In genomic region chr4:26346443-26347106, GRCm38 (mm10) we compare ENCODE assay signal across 8 mouse cellular contexts. TPM values are rescaled to one million over a fixed set of nuclear protein-coding genes. Genes with fewer than 3 reads are reported as not detected.
DNase-seq lines count a peak whose midpoint lies in the region; ATAC-seq and TF ChIP-seq lines count a peak whose summit lies in the region.

TSS of gene Manea (minus strand) at chr4:26346891.

- peak; percentile 95 for ATAC-seq in forebrain, postnatal 0 days
- peak; percentile 99 for ATAC-seq in lung, embryonic 15.5 days (ENCODE audit: borderline replicate concordance, extremely low read depth, low FRiP score, low TSS enrichment)

- peaks cover 0 to 12% of the 10 kb centered on the region in 2 experiments; a peak in 2 of 4 replicates for H3K36me3 ChIP-seq in MEL (ENCODE audit: control insufficient read depth in 1 of 2, insufficient read depth in 2 of 2, low read length in 2 of 2)
- no peaks in the 10 kb centered on the region for H3K36me3 ChIP-seq in forebrain, postnatal 0 days (ENCODE audit: insufficient read depth)
- no peaks in the 10 kb centered on the region for H3K36me3 ChIP-seq in lung, embryonic 15.5 days

- TF ChIP-seq RAD21 in MEL (IDR thresholded peaks at IDR 0.05; ENCODE audit: low read depth, low read length): no peak

- H3K4me3 ChIP-seq in MEL (ENCODE audit: control insufficient read depth in 1 of 2, insufficient read depth in 1 of 2, low read depth in 2 of 2, low read length in 2 of 2): peak within 1 kb of the TSS; percentile 91 to 93
- peak within 1 kb of the TSS; percentile 81 for H3K4me3 ChIP-seq in cerebellum, adult 2 months (replicated peaks; ENCODE audit: insufficient read depth, low read depth, low read length)
- peak within 1 kb of the TSS; percentile 73 for H3K4me3 ChIP-seq in forebrain, postnatal 0 days (ENCODE audit: low read depth, low read length)
- H3K4me3 ChIP-seq in lung, embryonic 15.5 days: peak within 1 kb of the TSS; percentile 93

- TF ChIP-seq POLR2A in MEL (IDR thresholded peaks at IDR 0.05; ENCODE audit: control insufficient read depth in 1 of 2, insufficient read depth in 1 of 2, low read depth in 1 of 2, low read length in 2 of 2, poor library complexity in 1 of 2): peak; percentile 61 to 68; a peak in 3 of 4 replicates
- TF ChIP-seq POLR2A in cerebellum, adult 2 months (IDR thresholded peaks at IDR 0.05; ENCODE audit: borderline replicate concordance, insufficient read depth, low read length): peak; percentile 69; the same call in 1 of the 2 replicates

- no peaks in the 10 kb centered on the region for H3K9me3 ChIP-seq in MEL (replicated peaks; ENCODE audit: insufficient read depth, low read length)
- H3K9me3 ChIP-seq in forebrain, postnatal 0 days (ENCODE audit: low read length): no peaks in the 10 kb centered on the region
- H3K9me3 ChIP-seq in lung, embryonic 15.5 days: no peaks in the 10 kb centered on the region

- peaks cover 8% of the 10 kb centered on the region for H3K79me2 ChIP-seq in MEL (ENCODE audit: control insufficient read depth, insufficient read depth, low read length, poor library complexity)

- peak within 1 kb of the TSS; percentile 85 for H3K27ac ChIP-seq in MEL (ENCODE audit: control insufficient read depth, low read depth, low read length)
- H3K27ac ChIP-seq in cerebellum, adult 2 months (ENCODE audit: insufficient read depth, low read length): peak within 1 kb of the TSS; percentile 70
- peak within 1 kb of the TSS; percentile 75 for H3K27ac ChIP-seq in forebrain, postnatal 0 days (ENCODE audit: low read depth, low read length)
- peak within 1 kb of the TSS; percentile 90 for H3K27ac ChIP-seq in lung, embryonic 15.5 days

- H3K4me1 ChIP-seq in MEL (ENCODE audit: control insufficient read depth in 1 of 2, insufficient read depth in 2 of 2, low read length in 2 of 2): peaks cover 5 to 6% of the 10 kb centered on the region in 2 experiments; a peak in 3 of 4 replicates
- no peaks in the 10 kb centered on the region; the same call in 1 of the 2 replicates for H3K4me1 ChIP-seq in cerebellum, adult 2 months (ENCODE audit: control insufficient read depth, insufficient read depth, low read length)
- H3K4me1 ChIP-seq in forebrain, postnatal 0 days (ENCODE audit: insufficient read depth): no peaks in the 10 kb centered on the region
- H3K4me1 ChIP-seq in lung, embryonic 15.5 days: peaks cover 4% of the 10 kb centered on the region; the same call in 1 of the 2 replicates

- peak within 1 kb of the TSS; percentile 89 for H3K9ac ChIP-seq in MEL (ENCODE audit: control insufficient read depth, low read depth, low read length, poor library complexity, severe bottlenecking)
- peak within 1 kb of the TSS; percentile 76 for H3K9ac ChIP-seq in forebrain, postnatal 0 days
- peak within 1 kb of the TSS; percentile 82 for H3K9ac ChIP-seq in lung, embryonic 15.5 days

- WGBS in cerebellum, adult 2 months: under 1% methylated on average over 52 of the region's 52 CpGs
- 3% methylated on average over 52 of the region's 52 CpGs for WGBS in forebrain, postnatal 0 days
- WGBS in lung, embryonic 15.5 days: under 1% methylated on average over 52 of the region's 52 CpGs

- TF ChIP-seq EP300 in MEL (IDR thresholded peaks at IDR 0.05; ENCODE audit: low read depth in 1 of 2, low read length in 2 of 2): no peak

- no peak for TF ChIP-seq CTCF in MEL (IDR thresholded peaks at IDR 0.05 in 2 of 3, conservative IDR thresholded peaks at IDR 0.05 in 1 of 3; ENCODE audit: control insufficient read depth in 1 of 3, insufficient read depth in 1 of 3, low read depth in 2 of 3, low read length in 3 of 3, poor library complexity in 1 of 3, severe bottlenecking in 1 of 3)
- no peak for TF ChIP-seq CTCF in cerebellum, adult 2 months (IDR thresholded peaks at IDR 0.05; ENCODE audit: borderline replicate concordance, insufficient read depth, low read depth, low read length)
- TF ChIP-seq CTCF in forebrain, postnatal 0 days (IDR thresholded peaks at IDR 0.05; ENCODE audit: low read depth): peak; percentile 33

- H3K4me2 ChIP-seq in forebrain, postnatal 0 days (ENCODE audit: low read depth): peak within 1 kb of the TSS; percentile 49
- peak within 1 kb of the TSS; percentile 65 for H3K4me2 ChIP-seq in lung, embryonic 15.5 days

- peak; percentile 93 for DNase-seq in MEL (ENCODE audit: low read depth, low spot score)
- peak; percentile 90 to 92 for DNase-seq in cerebellum, adult 2 months
- DNase-seq in forebrain, postnatal 0 days: peak; percentile 82
- DNase-seq in heart, postnatal 4 days: peak; percentile 96
- DNase-seq in layer of hippocampus, adult 8-10 months (ENCODE audit: low spot score in 2 of 2): peak; percentile 79 to 82
- peak; percentile 87 for DNase-seq in ovary, adult 18-20 months (ENCODE audit: low spot score)
- DNase-seq in thymus, postnatal 0 days (ENCODE audit: low spot score): peak; percentile 91

- H3K27me3 ChIP-seq in MEL (ENCODE audit: control insufficient read depth in 1 of 2, insufficient read depth in 2 of 2, low read length in 2 of 2): no peaks in the 10 kb centered on the region
- H3K27me3 ChIP-seq in cerebellum, adult 2 months (ENCODE audit: control insufficient read depth, insufficient read depth, low read length): no peaks in the 10 kb centered on the region
- H3K27me3 ChIP-seq in forebrain, postnatal 0 days (ENCODE audit: insufficient read depth, low read length): no peaks in the 10 kb centered on the region
- no peaks in the 10 kb centered on the region for H3K27me3 ChIP-seq in lung, embryonic 15.5 days

TF ChIP-seq in MEL, 35 proteins besides CTCF, POLR2A, EP300 and RAD21:
- 0 out of 2 replicates have a peak, but pooled peaks have one; percentile 19 for TF ChIP-seq ETS1 (IDR thresholded peaks at IDR 0.05; ENCODE audit: low read depth, low read length)
- no peak; the same call in 1 of the 2 replicates for TF ChIP-seq MXI1 (IDR thresholded peaks at IDR 0.05; ENCODE audit: low read depth, low read length)
- peak; percentile 57 for TF ChIP-seq TBP (IDR thresholded peaks at IDR 0.05; ENCODE audit: low read depth, low read length)
- no peak for TF ChIP-seq TAL1 (IDR thresholded peaks at IDR 0.05; ENCODE audit: low read length)
- no peak for TF ChIP-seq SMC3 (IDR thresholded peaks at IDR 0.05; ENCODE audit: low read depth, low read length)
- peak; percentile 11 for TF ChIP-seq SIN3A (IDR thresholded peaks at IDR 0.05; ENCODE audit: low read length)
- TF ChIP-seq KAT2A (conservative IDR thresholded peaks at IDR 0.05; ENCODE audit: low read depth, low read length): no peak
- no peak for TF ChIP-seq CHD2 (IDR thresholded peaks at IDR 0.05; ENCODE audit: low read length)
- TF ChIP-seq ZC3H11A (IDR thresholded peaks at IDR 0.05; ENCODE audit: low read depth, low read length): no peak
- TF ChIP-seq MAZ (IDR thresholded peaks at IDR 0.05; ENCODE audit: low read depth, low read length): no peak
- no peak for TF ChIP-seq GATA1 (IDR thresholded peaks at IDR 0.05; ENCODE audit: low read depth, low read length)
- peak; percentile 53 for TF ChIP-seq NELFE (IDR thresholded peaks at IDR 0.05; ENCODE audit: low read depth, low read length)
- TF ChIP-seq ELF1 (IDR thresholded peaks at IDR 0.05; ENCODE audit: low read depth, low read length): 0 out of 2 replicates have a peak, but pooled peaks have one; percentile 23
- no peak for TF ChIP-seq MAX (IDR thresholded peaks at IDR 0.05; ENCODE audit: low read length)
- peak; percentile 68; the same call in 1 of the 2 replicates for TF ChIP-seq ZMIZ1 (IDR thresholded peaks at IDR 0.05; ENCODE audit: low read depth, low read length)
- TF ChIP-seq POLR2AphosphoS2 (IDR thresholded peaks at IDR 0.05; ENCODE audit: low read length): peak; percentile 31; the same call in 1 of the 2 replicates
- TF ChIP-seq HCFC1 (IDR thresholded peaks at IDR 0.05; ENCODE audit: low read depth, low read length): peak; percentile 56

RNA-seq across cellular contexts. Expression of gene Manea, which starts in this region (rescaled TPM):
- 7.3 and 7.8 TPM in 2 replicates for total RNA-seq in MEL (2012; rRNA removed)
- polyA plus RNA-seq in MEL (2012; ENCODE audit: insufficient read depth in 1 of 2, insufficient read length in 2 of 2, low read depth in 1 of 2, low replicate concordance in 2 of 2, missing spikeins in 1 of 2): 10 to 100 TPM in 1 of 2 experiments, 1 to 10 TPM in 1; 7.1 to 69.4 TPM
- polyA plus RNA-seq in cerebellum, adult 2 months (2012; rRNA removed): 15.6 and 16.5 TPM in 2 replicates
- 30.0 and 33.2 TPM in 2 replicates for total RNA-seq in forebrain, postnatal 0 days (2014; rRNA removed)
- 7.8 and 11.3 TPM in 2 replicates for polyA plus RNA-seq in forebrain, postnatal 0 days (2015; fragmentation: Nextera tagmentation; extraction: Ambion mirVana)
- total RNA-seq in heart, postnatal 4 days (2021): 10 to 100 TPM; 15.2 to 17.2 TPM
- total RNA-seq in layer of hippocampus, adult 8-10 months (2022): 10 to 100 TPM; 30.2 to 40.6 (median 33.7) TPM
- polyA plus RNA-seq in lung, embryonic 15.5 days (2015; fragmentation: Nextera tagmentation; extraction: Ambion mirVana): 10.2 and 12.4 TPM in 2 replicates
- polyA plus RNA-seq in thymus, postnatal 0 days (2015; fragmentation: Nextera tagmentation; extraction: Ambion mirVana): 6.4 and 6.8 TPM in 2 replicates

Comparison
In these comparisons a context has a peak if more than half of its experiments do, and no peak if none do; other contexts are left out.
1. Peak in every context shown above with its lines: DNase-seq, ATAC-seq, H3K4me3 ChIP-seq and H3K27ac ChIP-seq.